29 mouse cellular contexts compared by ENCODE assay signal in genomic region chr17:70550793-70551192, GRCm38 (mm10).
A peak's percentile ranks its signal among the peaks of the same experiment; 100 is the strongest.
DNase-seq lines count a peak whose midpoint lies in the region; ATAC-seq lines count a peak whose summit lies in the region.
"Had no signal": no experiment of that assay in that cellular context is flagged by ENCODE, and none has a peak within 500 bp of the region (broad histone marks: within the 10 kb centered on the region; RNA-seq: fewer than 3 reads in every experiment).

No protein-coding gene starts in this region.

- no peak overlapping the region for H3K4me3 ChIP-seq in heart, embryonic 11.5 days (ENCODE audit: low read depth, low read length)
- H3K4me3 ChIP-seq: embryonic facial prominence, embryonic 12.5 days; forebrain, embryonic 10.5 days; heart, embryonic 10.5 days; liver, embryonic 15.5 days; midbrain, embryonic 12.5 days had no signal

- H3K36me3 ChIP-seq in heart, embryonic 11.5 days (ENCODE audit: control insufficient read depth, insufficient read depth, low read length): no peaks in the 10 kb centered on the region
- H3K36me3 ChIP-seq: embryonic facial prominence, embryonic 12.5 days; forebrain, embryonic 10.5 days; heart, embryonic 10.5 days; liver, embryonic 15.5 days; midbrain, embryonic 12.5 days had no signal

- WGBS in heart, embryonic 11.5 days (ENCODE audit: insufficient replicate concordance): 83% methylated on average over 4 of the region's 4 CpGs

- H3K27me3 ChIP-seq in heart, embryonic 11.5 days (ENCODE audit: control insufficient read depth, insufficient read depth, low read length): no peaks in the 10 kb centered on the region
- H3K27me3 ChIP-seq: embryonic facial prominence, embryonic 12.5 days; liver, embryonic 15.5 days; midbrain, embryonic 12.5 days had no signal

- H3K9me3 ChIP-seq in heart, embryonic 11.5 days (replicated peaks; ENCODE audit: control insufficient read depth, low read length): no peaks in the 10 kb centered on the region
- H3K9me3 ChIP-seq: embryonic facial prominence, embryonic 12.5 days; forebrain, embryonic 10.5 days; heart, embryonic 10.5 days; liver, embryonic 15.5 days; midbrain, embryonic 12.5 days had no signal

- intact Hi-C loops in left cerebral cortex, postnatal 4 days (cut with DNase I): no loop called here
- intact Hi-C loops in left cerebral cortex, postnatal 36 days (cut with DNase I): no loop called here

- peak; percentile 37 for DNase-seq in heart, adult 11 months
- no peak for DNase-seq in heart, postnatal 4 days
- peak; percentile 15 for DNase-seq in left cerebral cortex, postnatal 4 days
- DNase-seq in left cerebral cortex, postnatal 36 days (ENCODE audit: low spot score in 2 of 2): no peak
- peak; percentile 31 for DNase-seq in Muller cell, postnatal 12 days (ENCODE audit: inconsistent ontology term)
- DNase-seq in brain, adult 2 months (ENCODE audit: low read depth, low spot score): peak; percentile 77
- DNase-seq: adrenal gland, adult 2 months; adrenal gland, postnatal 36 days; cerebellum, adult 8-10 months; gastrocnemius, postnatal 14 days; heart, postnatal 36 days; kidney, adult 2 months; kidney, postnatal 4 days; lung, postnatal 36 days; spleen, adult 18-20 months; thymus, adult 2 months; thymus, postnatal 36 days had no signal

- H3K4me1 ChIP-seq in heart, embryonic 11.5 days (ENCODE audit: control insufficient read depth, insufficient read depth, low read length): no peaks in the 10 kb centered on the region
- H3K4me1 ChIP-seq: embryonic facial prominence, embryonic 12.5 days; forebrain, embryonic 10.5 days; heart, embryonic 10.5 days; liver, embryonic 15.5 days; midbrain, embryonic 12.5 days had no signal

- no peak overlapping the region for H3K9ac ChIP-seq in heart, embryonic 11.5 days (ENCODE audit: low read depth, low read length)
- H3K9ac ChIP-seq: embryonic facial prominence, embryonic 12.5 days; hindbrain, embryonic 14.5 days; liver, embryonic 15.5 days; midbrain, embryonic 12.5 days had no signal

- no peak for ATAC-seq in heart, embryonic 11.5 days (replicated peaks; ENCODE audit: insufficient number of reproducible peaks, low FRiP score, low TSS enrichment)
- ATAC-seq: activated CD4-positive, CD25-positive, alpha-beta regulatory T cell, adult 4 months; CD4-positive, CD25-positive, alpha-beta regulatory T cell, adult 4 months; forebrain, embryonic 16.5 days; inflammation-experienced regulatory T-cells, adult 6 months had no signal

- H3K4me2 ChIP-seq in heart, embryonic 11.5 days: no peak overlapping the region
- H3K4me2 ChIP-seq: embryonic facial prominence, embryonic 12.5 days; hindbrain, embryonic 14.5 days; liver, embryonic 15.5 days; midbrain, embryonic 12.5 days had no signal

- H3K27ac ChIP-seq in heart, embryonic 11.5 days (ENCODE audit: low read depth, low read length): no peak overlapping the region
- H3K27ac ChIP-seq: embryonic facial prominence, embryonic 12.5 days; forebrain, embryonic 10.5 days; heart, embryonic 10.5 days; hindbrain, embryonic 14.5 days; kidney, postnatal 0 days; liver, embryonic 15.5 days; midbrain, embryonic 12.5 days had no signal

Comparison
In these comparisons a context has a peak if more than half of its experiments do, and no peak if none do; other contexts are left out.
1. DNase-seq: peak in heart, adult 11 months (single experiment), left cerebral cortex, postnatal 4 days (single experiment), Muller cell, postnatal 12 days (single experiment) and brain, adult 2 months (single experiment); none in heart, postnatal 4 days (single experiment) and left cerebral cortex, postnatal 36 days (0 of 2).